Mouse (Mus musculus): ENCODE results near the gene Rpl29. TPM values are rescaled to one million over a fixed set of nuclear protein-coding genes. Genes with fewer than 3 reads are reported as not detected.
A peak's percentile ranks its signal among the peaks of the same experiment; 100 is the strongest.

Rpl29 gene
- polyA plus RNA-seq, 1 experiment from 2014 or later: 947 TPM

GRCm38 (mm10) chr9:106402149-106402548, 27.1 kb upstream of the Rpl29 start:
- WGBS: 80% methylated on average over 5 of the region's 5 CpGs
- H3K36me3 ChIP-seq (ENCODE audit: insufficient read depth, low read length): no peaks in the 10 kb centered on the region
- H3K9me3 ChIP-seq (ENCODE audit: low read length): no peaks in the 10 kb centered on the region

GRCm38 (mm10) chr9:106402607-106403375, 26.5 kb upstream of the Rpl29 start:
- Histone ChIP-seq H3K27ac (ENCODE audit: low read length) (no peak overlapping the region), H3K4me3 (ENCODE audit: low read length) (no peak overlapping the region), H3K36me3 (ENCODE audit: insufficient read depth, low read length) (no peaks in the 10 kb centered on the region), H3K9ac (replicated peaks; ENCODE audit: low read length) (no peak overlapping the region), H3K27me3 (ENCODE audit: insufficient read depth, low read length) (no peaks in the 10 kb centered on the region), H3K4me1 (ENCODE audit: insufficient read depth, low read length) (peaks cover 20% of the 10 kb centered on the region), H3K9me3 (ENCODE audit: low read length) (no peaks in the 10 kb centered on the region), H3K4me2 (replicated peaks; ENCODE audit: low read depth, low read length) (no peak overlapping the region)
- no peak for ATAC-seq (ENCODE audit: low FRiP score, low TSS enrichment)
- 63% methylated on average over 16 of the region's 16 CpGs for WGBS

More at GRCm38 (mm10) chr9:106402149-106402548, 27.1 kb upstream of the Rpl29 start:
- no peak overlapping the region for H3K9ac ChIP-seq (replicated peaks; ENCODE audit: low read length)
- no peak overlapping the region for H3K4me3 ChIP-seq (ENCODE audit: low read length)
- no peak overlapping the region for H3K27ac ChIP-seq (ENCODE audit: low read length)
- no peaks in the 10 kb centered on the region for H3K27me3 ChIP-seq (ENCODE audit: insufficient read depth, low read length)
- no peak for ATAC-seq (ENCODE audit: low FRiP score, low TSS enrichment)
- H3K4me1 ChIP-seq (ENCODE audit: insufficient read depth, low read length): peaks cover 20% of the 10 kb centered on the region
- no peak overlapping the region for H3K4me2 ChIP-seq (replicated peaks; ENCODE audit: low read depth, low read length)

GRCm38 (mm10) chr9:106405275-106405674, 24.0 kb upstream of the Rpl29 start:
- H3K27ac ChIP-seq (ENCODE audit: low read length): peak overlapping the region; percentile 39; the same call in 1 of the 2 replicates
- ATAC-seq (ENCODE audit: low FRiP score, low TSS enrichment): peak; percentile 37; the same call in 1 of the 2 replicates

GRCm38 (mm10) chr9:106406443-106407078, 22.7 kb upstream of the Rpl29 start:
- Histone ChIP-seq H3K9me3 (ENCODE audit: low read length) (no peaks in the 10 kb centered on the region), H3K4me3 (ENCODE audit: low read length) (no peak overlapping the region), H3K4me1 (ENCODE audit: insufficient read depth, low read length) (peaks cover 24% of the 10 kb centered on the region), H3K4me2 (replicated peaks; ENCODE audit: low read depth, low read length) (no peak overlapping the region), H3K27me3 (ENCODE audit: insufficient read depth, low read length) (no peaks in the 10 kb centered on the region), H3K36me3 (ENCODE audit: insufficient read depth, low read length) (no peaks in the 10 kb centered on the region), H3K27ac (ENCODE audit: low read length) (no peak overlapping the region), H3K9ac (replicated peaks; ENCODE audit: low read length) (no peak overlapping the region)
- ATAC-seq (ENCODE audit: low FRiP score, low TSS enrichment): no peak
- 33% methylated on average over 8 of the region's 8 CpGs for WGBS

More at GRCm38 (mm10) chr9:106405275-106405674, 24.0 kb upstream of the Rpl29 start:
- Histone ChIP-seq H3K4me2 (replicated peaks; ENCODE audit: low read depth, low read length) (no peak overlapping the region), H3K27me3 (ENCODE audit: insufficient read depth, low read length) (no peaks in the 10 kb centered on the region), H3K36me3 (ENCODE audit: insufficient read depth, low read length) (no peaks in the 10 kb centered on the region), H3K4me1 (ENCODE audit: insufficient read depth, low read length) (peaks cover 20% of the 10 kb centered on the region), H3K4me3 (ENCODE audit: low read length) (no peak overlapping the region), H3K9ac (replicated peaks; ENCODE audit: low read length) (no peak overlapping the region; the same call in 1 of the 2 replicates), H3K9me3 (ENCODE audit: low read length) (no peaks in the 10 kb centered on the region)
- 15% methylated on average over 6 of the region's 6 CpGs for WGBS

- Histone ChIP-seq H3K27ac (ENCODE audit: low read length) (no peak overlapping the region), H3K9ac (replicated peaks; ENCODE audit: low read length) (no peak overlapping the region), H3K27me3 (ENCODE audit: insufficient read depth, low read length) (no peaks in the 10 kb centered on the region), H3K4me2 (replicated peaks; ENCODE audit: low read depth, low read length) (no peak overlapping the region), H3K9me3 (ENCODE audit: low read length) (no peaks in the 10 kb centered on the region), H3K4me3 (ENCODE audit: low read length) (no peak overlapping the region), H3K4me1 (ENCODE audit: insufficient read depth, low read length) (peaks cover 24% of the 10 kb centered on the region), H3K36me3 (ENCODE audit: insufficient read depth, low read length) (no peaks in the 10 kb centered on the region)
- ATAC-seq (ENCODE audit: low FRiP score, low TSS enrichment): no peak
- 98% methylated on average over 4 of the region's 4 CpGs for WGBS
These were observed 20.2 kb upstream of the Rpl29 start for GRCm38 (mm10) chr9:106409096-106409495.

GRCm38 (mm10) chr9:106410086-106410650, 19.1 kb upstream of the Rpl29 start:
- Histone ChIP-seq H3K27me3 (ENCODE audit: insufficient read depth, low read length) (no peaks in the 10 kb centered on the region), H3K4me1 (ENCODE audit: insufficient read depth, low read length) (peaks cover 21% of the 10 kb centered on the region), H3K4me3 (ENCODE audit: low read length) (no peak overlapping the region), H3K36me3 (ENCODE audit: insufficient read depth, low read length) (no peaks in the 10 kb centered on the region), H3K9me3 (ENCODE audit: low read length) (no peaks in the 10 kb centered on the region), H3K4me2 (replicated peaks; ENCODE audit: low read depth, low read length) (no peak overlapping the region), H3K9ac (replicated peaks; ENCODE audit: low read length) (no peak overlapping the region), H3K27ac (ENCODE audit: low read length) (no peak overlapping the region)
- 76% methylated on average over 2 of the region's 2 CpGs for WGBS
- ATAC-seq (ENCODE audit: low FRiP score, low TSS enrichment): no peak

- Histone ChIP-seq H3K27ac (ENCODE audit: low read length) (no peak overlapping the region), H3K27me3 (ENCODE audit: insufficient read depth, low read length) (no peaks in the 10 kb centered on the region), H3K9ac (replicated peaks; ENCODE audit: low read length) (no peak overlapping the region), H3K9me3 (ENCODE audit: low read length) (no peaks in the 10 kb centered on the region), H3K4me1 (ENCODE audit: insufficient read depth, low read length) (peaks cover 13% of the 10 kb centered on the region), H3K4me3 (ENCODE audit: low read length) (no peak overlapping the region), H3K4me2 (replicated peaks; ENCODE audit: low read depth, low read length) (no peak overlapping the region), H3K36me3 (ENCODE audit: insufficient read depth, low read length) (no peaks in the 10 kb centered on the region)
- 58% methylated on average over 9 of the region's 9 CpGs for WGBS
- ATAC-seq (ENCODE audit: low FRiP score, low TSS enrichment): no peak
These were observed 18.1 kb upstream of the Rpl29 start for GRCm38 (mm10) chr9:106411091-106411594.

- no peak for ATAC-seq (ENCODE audit: low FRiP score, low TSS enrichment)
- no peaks in the 10 kb centered on the region for H3K36me3 ChIP-seq (ENCODE audit: insufficient read depth, low read length)
- H3K27me3 ChIP-seq (ENCODE audit: insufficient read depth, low read length): no peaks in the 10 kb centered on the region
- H3K4me1 ChIP-seq (ENCODE audit: insufficient read depth, low read length): peaks cover 7% of the 10 kb centered on the region; the same call in 1 of the 2 replicates
- no peak overlapping the region for H3K27ac ChIP-seq (ENCODE audit: low read length)
- WGBS: 34% methylated on average over 6 of the region's 6 CpGs
- H3K4me3 ChIP-seq (ENCODE audit: low read length): no peak overlapping the region
- no peak overlapping the region for H3K9ac ChIP-seq (replicated peaks; ENCODE audit: low read length)
- H3K4me2 ChIP-seq (replicated peaks; ENCODE audit: low read depth, low read length): no peak overlapping the region
- H3K9me3 ChIP-seq (ENCODE audit: low read length): no peaks in the 10 kb centered on the region
These were observed 17.5 kb upstream of the Rpl29 start for GRCm38 (mm10) chr9:106411729-106412128.

- Histone ChIP-seq H3K9ac (replicated peaks; ENCODE audit: low read length) (no peak overlapping the region), H3K4me3 (ENCODE audit: low read length) (no peak overlapping the region), H3K27me3 (ENCODE audit: insufficient read depth, low read length) (no peaks in the 10 kb centered on the region), H3K9me3 (ENCODE audit: low read length) (no peaks in the 10 kb centered on the region), H3K27ac (ENCODE audit: low read length) (no peak overlapping the region), H3K36me3 (ENCODE audit: insufficient read depth, low read length) (no peaks in the 10 kb centered on the region), H3K4me2 (replicated peaks; ENCODE audit: low read depth, low read length) (no peak overlapping the region), H3K4me1 (ENCODE audit: insufficient read depth, low read length) (0 out of 2 replicates have a peak, but pooled peaks cover 4% of the 10 kb centered on the region)
- no peak for ATAC-seq (ENCODE audit: low FRiP score, low TSS enrichment)
- WGBS: 50% methylated on average over 3 of the region's 3 CpGs
These were observed 17.0 kb upstream of the Rpl29 start for GRCm38 (mm10) chr9:106412210-106412609.

All from kidney, embryonic 16.5 days (tissue).